Comparison of ENCODE assay signal across 8 mouse cellular contexts in the genomic region with DNA sequence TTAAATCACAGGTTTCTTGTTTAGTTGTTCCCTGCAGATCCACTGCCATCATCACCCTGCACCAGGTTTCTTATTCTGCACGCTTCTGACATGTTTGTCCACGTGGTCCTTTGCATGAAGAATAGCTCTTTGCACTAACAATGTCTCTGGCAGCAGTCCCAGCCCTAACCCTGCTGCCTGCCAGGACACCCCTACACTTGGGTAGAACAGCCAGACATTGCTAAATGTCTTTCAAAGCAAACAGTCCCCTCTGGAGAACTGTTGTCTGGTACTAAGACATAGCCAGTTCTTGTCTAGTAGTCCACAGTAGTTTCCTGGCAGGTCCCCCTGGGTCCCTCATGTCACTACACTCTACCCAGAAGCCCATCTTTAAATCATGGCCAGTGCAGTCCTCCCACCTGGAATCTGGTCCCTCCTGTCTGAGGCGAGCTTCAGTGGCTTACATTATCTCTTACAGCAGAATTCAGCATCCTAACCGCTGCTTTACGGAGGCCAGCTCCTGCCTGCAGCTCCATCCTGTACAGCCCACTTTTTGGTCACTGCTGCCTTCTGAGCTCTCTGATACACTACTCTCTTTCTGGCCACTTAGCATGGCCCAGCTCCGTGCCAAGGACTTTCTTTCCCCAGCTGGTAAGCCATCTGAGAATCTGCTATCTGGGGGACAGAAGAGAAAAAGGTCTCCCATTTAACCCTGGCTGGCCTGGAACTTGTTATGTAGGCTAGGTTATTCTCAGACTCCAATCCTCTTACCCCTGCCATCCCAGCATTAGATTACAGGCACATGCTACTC.
A peak's percentile ranks its signal among the peaks of the same experiment; 100 is the strongest.
DNase-seq lines count a peak whose midpoint lies in the region; ATAC-seq lines count a peak whose summit lies in the region.

No protein-coding gene starts in this region.

- H3K36me3 ChIP-seq in neural tube, embryonic 14.5 days (ENCODE audit: control insufficient read depth, insufficient read depth, low read length): no peaks in the 10 kb centered on the region
- no peaks in the 10 kb centered on the region for H3K36me3 ChIP-seq in midbrain, embryonic 16.5 days (ENCODE audit: control insufficient read depth, insufficient read depth, low read length)

- 64% methylated on average over 6 of the region's 6 CpGs for WGBS in neural tube, embryonic 14.5 days
- WGBS in midbrain, embryonic 16.5 days: 67% methylated on average over 6 of the region's 6 CpGs

- no peak overlapping the region for H3K9ac ChIP-seq in neural tube, embryonic 14.5 days (replicated peaks; ENCODE audit: low read depth, low read length)
- no peak overlapping the region for H3K9ac ChIP-seq in midbrain, embryonic 16.5 days (ENCODE audit: low read depth, low read length)

- no peaks in the 10 kb centered on the region for H3K27me3 ChIP-seq in neural tube, embryonic 14.5 days (ENCODE audit: control insufficient read depth, insufficient read depth, low read length)
- H3K27me3 ChIP-seq in midbrain, embryonic 16.5 days (ENCODE audit: control insufficient read depth, insufficient read depth, low read depth, low read length): no peaks in the 10 kb centered on the region

- no peaks in the 10 kb centered on the region; the same call in 1 of the 2 replicates for H3K4me1 ChIP-seq in neural tube, embryonic 14.5 days (ENCODE audit: control insufficient read depth, insufficient read depth, low read length)
- H3K4me1 ChIP-seq in midbrain, embryonic 16.5 days (ENCODE audit: control insufficient read depth, insufficient read depth, low read length): no peaks in the 10 kb centered on the region

- H3K4me3 ChIP-seq in neural tube, embryonic 14.5 days (ENCODE audit: low read depth, low read length): no peak overlapping the region
- H3K4me3 ChIP-seq in midbrain, embryonic 16.5 days (ENCODE audit: low read depth, low read length): no peak overlapping the region

- no peak overlapping the region for H3K4me2 ChIP-seq in neural tube, embryonic 14.5 days (ENCODE audit: low read depth, low read length)
- H3K4me2 ChIP-seq in midbrain, embryonic 16.5 days (ENCODE audit: low read length): no peak overlapping the region

- H3K27ac ChIP-seq in neural tube, embryonic 14.5 days (ENCODE audit: low read depth, low read length): peak overlapping the region; percentile 28; the same call in 1 of the 2 replicates
- peak overlapping the region; percentile 50 for H3K27ac ChIP-seq in midbrain, embryonic 16.5 days (ENCODE audit: low read length)

- DNase-seq in adrenal gland, adult (ENCODE audit: inconsistent age in 2 of 2, low spot score in 1 of 2): peak; percentile 8 to 39
- no peak for DNase-seq in adrenal gland, postnatal 4 days (ENCODE audit: low spot score in 2 of 2)
- DNase-seq in neural tube, embryonic 10.5 days (ENCODE audit: extremely low spot score, low spot score): no peak
- DNase-seq in kidney, postnatal 36 days: peak; percentile 45 to 69
- DNase-seq in urinary bladder, adult 18-20 months (ENCODE audit: low spot score in 2 of 2): no peak
- DNase-seq in gastrocnemius, adult 18-20 months (ENCODE audit: low spot score): no peak

- ATAC-seq in neural tube, embryonic 14.5 days (ENCODE audit: low read depth): no peak
- ATAC-seq in midbrain, embryonic 16.5 days: no peak

- H3K9me3 ChIP-seq in neural tube, embryonic 14.5 days (ENCODE audit: control insufficient read depth, low read length): no peaks in the 10 kb centered on the region
- H3K9me3 ChIP-seq in midbrain, embryonic 16.5 days (replicated peaks; ENCODE audit: control insufficient read depth, low read length, poor library complexity, severe bottlenecking): no peaks in the 10 kb centered on the region

Comparison
In these comparisons a context has a peak if more than half of its experiments do, and no peak if none do; other contexts are left out.
1. DNase-seq: peak in adrenal gland, adult (2 of 2) and kidney, postnatal 36 days (2 of 2); none in adrenal gland, postnatal 4 days (0 of 2), neural tube, embryonic 10.5 days (single experiment), urinary bladder, adult 18-20 months (0 of 2) and gastrocnemius, adult 18-20 months (single experiment).